Mouse (Mus musculus) heart, postnatal 4 days (tissue): Measurements from ENCODE around the gene Col19a1. TPM values are rescaled to one million over a fixed set of nuclear protein-coding genes. Genes with fewer than 3 reads are reported as not detected.
"Not testable (repeated sequence)": the region's sequence is repeated elsewhere in the genome, so short reads cannot be mapped to it uniquely, and the experiment has no call there.

Experiments
- DNase-seq: peaks from one replicate; pipeline ENCODE4 v3.0.0; 2021
- total RNA-seq, 2 experiments: library from RNA; stranded (reverse); gene quantifications; 2 replicates each; pipeline ENCODE4 v1.2.3; 2021

The Col19a1 gene
- not detected for total RNA-seq

DNA sequence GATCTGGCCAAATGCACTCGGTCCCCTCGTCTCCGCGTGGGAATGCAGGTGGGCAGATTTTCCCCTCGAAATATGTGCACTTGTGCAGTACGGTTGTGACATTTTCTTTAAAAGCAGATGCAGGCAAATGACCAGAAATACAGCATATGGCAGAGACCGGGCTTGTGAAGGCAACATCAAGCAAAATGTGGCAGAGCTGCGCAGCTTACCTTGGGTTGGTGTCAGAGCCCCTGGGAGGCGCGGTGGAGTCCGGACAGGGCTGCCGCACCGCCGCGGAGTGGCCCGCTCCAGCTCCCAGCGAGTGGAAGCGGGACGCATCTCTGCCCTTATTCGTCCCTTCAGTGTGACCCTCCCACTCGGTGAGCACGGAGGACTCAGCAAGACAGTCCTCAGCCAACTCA lies at the start of gene Col19a1:
Col19a1 (minus strand) TSS at position 332 of the 401 bp plus-strand sequence.
- DNase-seq = peak; percentile 5

DNA sequence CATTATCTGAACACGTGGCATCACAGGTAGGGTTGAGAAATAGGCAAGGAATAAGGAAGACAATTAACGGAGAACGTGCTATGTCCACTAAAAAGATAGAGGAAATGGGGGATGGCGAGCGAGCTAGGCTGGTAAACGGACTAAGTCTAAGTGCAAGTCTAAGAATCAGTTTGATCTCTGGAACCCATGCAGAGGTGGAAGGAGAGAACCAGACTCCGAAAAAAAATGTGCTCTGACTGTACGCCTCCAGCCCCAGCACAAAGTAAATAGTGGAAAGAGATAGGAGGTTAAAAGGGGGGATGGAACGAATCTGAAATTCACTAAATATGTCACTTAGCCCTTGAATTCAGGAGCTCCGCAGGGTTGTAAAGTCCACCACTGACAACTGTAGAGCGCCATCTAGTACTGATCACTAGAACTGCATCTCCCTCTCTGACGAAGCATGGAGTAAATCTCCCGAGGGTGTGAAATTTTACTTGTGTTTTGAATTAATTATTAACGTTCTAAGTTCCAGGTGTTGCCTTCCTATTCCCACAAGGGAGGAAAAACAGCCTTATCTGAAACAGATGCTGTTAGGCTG lies 46.4 kb upstream of the Col19a1 start:
- DNase-seq = peak; percentile 20

DNA sequence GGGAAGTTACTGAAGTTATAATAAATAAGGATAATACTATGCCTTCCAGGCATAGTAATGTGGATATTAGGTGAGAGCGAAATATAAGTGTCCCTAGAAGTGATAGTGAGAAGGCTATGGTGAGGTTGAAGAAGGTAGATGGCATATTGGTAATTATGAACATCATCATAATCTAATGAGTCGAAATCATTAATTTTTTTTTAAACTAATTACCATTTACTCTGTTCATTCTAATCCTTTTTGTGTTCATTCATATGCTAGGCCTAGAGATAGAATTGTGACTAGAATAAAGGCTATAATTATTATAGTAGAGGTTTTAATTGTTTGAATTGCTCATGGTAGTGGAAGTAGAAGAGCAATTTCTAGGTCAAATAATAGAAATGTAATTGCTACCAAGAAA lies 25.3 kb upstream of the Col19a1 start:
- not testable (repeated sequence) for DNase-seq

DNA sequence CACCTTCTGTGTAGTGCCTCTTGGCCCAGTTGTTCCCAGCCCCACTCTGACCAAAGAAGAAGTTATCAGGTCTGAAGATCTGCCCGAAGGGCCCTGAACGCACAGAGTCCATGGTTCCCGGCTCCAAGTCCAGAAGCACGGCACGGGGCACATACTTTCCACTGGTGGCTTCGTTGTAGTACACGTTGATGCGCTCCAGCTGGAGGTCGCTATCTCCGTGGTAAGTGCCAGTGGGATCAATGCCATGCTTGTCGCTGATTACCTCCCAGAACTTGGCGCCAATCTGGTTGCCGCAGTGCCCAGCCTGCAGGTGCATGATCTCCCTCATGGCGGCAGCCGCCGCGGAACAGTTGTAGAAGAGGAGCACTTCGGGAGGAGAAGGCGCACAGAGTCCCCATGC lies 7.8 kb upstream of the Col19a1 start:
- no peak for DNase-seq

DNA sequence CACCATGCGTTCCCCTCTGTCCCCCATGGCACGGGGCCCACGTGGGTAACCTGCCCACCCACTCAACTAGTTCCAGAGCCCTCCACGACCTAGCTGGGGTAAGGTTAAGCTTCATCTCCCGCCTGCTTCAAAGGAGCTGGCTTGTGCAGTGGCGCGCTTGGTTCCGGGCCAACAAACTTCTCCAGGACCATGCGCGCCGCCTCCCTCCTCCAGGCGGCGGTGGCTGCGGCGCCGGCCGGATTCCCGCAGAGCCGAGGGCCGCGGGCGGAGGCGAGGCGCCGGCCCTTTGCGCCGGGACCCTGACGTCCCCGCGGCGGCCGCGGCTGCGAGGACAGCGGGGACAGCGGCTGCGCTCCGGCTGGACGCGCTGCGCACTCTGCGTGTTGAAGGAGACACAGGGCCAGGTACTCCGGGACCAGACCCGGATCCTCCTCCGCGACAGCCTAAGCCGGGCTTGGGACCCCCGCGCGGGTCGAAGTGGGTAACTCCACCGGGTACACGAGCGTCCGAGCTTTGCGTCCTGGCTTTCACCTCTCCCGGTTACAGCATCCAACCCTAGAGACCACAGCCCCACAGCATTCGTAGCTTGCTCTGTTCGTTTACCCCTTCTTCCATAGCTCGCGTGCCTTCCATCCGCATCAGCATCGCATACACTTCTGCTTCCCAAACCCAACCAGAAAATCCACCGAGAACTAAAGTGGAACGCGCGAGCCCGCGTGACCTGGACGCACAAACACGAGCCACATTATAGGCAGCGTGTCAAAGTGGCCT lies 717 bp downstream of the Col19a1 start:
- DNase-seq = peak; percentile 58

DNA sequence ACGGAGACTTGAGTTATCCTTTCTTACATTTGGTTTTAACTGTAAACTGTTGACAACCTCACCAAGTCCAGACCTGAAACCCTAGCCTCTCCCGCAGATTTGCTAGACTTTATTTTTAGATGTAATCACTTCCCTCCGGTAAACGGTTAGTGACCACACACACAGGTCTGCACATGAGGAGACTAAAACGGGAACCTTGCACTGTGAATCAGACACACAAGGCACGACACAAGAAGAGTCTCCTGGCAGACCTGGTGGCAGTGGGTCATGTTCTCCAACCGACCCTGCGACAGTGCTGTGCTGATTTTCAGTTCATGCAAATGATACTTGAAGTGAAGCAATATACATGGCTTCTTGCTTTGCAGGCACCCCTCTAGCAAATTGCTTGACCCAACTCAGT lies 14.7 kb downstream of the Col19a1 start:
- DNase-seq = no peak

DNA sequence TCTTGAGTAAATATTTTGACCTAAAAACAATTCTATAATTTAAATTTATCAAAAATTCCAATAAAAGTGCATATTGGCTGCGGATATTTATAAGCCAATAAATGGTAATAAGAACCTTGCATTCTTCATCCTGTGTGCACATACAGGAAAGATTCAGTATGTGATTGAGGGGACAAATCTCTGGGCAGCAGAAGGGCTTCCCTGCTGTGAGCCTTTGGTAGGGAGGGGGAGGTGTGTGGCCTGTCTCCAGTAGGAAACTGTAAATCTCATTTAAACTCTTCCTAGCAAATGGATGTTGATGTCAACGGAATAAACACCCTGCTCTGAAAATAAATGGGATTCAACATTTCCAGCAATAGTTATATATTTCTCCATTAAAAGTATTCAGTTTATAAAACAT lies 23.2 kb downstream of the Col19a1 start:
- no peak for DNase-seq

DNA sequence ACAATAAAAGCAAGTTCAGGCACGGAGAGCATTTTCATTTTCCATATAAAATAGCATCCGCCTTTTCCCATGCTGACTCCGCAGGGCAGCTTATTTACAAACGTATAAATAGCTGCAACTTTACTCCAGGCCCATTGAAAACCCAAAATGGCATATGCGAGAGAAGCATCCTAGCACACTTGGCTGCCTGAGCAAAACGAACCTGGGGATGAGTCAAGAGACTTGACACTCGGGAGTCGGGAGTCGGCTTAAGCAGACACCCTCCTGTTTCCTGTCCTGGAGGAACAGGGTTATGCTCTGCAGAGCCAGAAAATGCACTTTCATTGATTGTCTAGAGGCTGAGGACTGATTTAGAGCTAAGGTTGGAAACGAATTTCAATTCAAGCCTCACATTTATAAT lies 29.3 kb downstream of the Col19a1 start:
- no peak for DNase-seq

DNA sequence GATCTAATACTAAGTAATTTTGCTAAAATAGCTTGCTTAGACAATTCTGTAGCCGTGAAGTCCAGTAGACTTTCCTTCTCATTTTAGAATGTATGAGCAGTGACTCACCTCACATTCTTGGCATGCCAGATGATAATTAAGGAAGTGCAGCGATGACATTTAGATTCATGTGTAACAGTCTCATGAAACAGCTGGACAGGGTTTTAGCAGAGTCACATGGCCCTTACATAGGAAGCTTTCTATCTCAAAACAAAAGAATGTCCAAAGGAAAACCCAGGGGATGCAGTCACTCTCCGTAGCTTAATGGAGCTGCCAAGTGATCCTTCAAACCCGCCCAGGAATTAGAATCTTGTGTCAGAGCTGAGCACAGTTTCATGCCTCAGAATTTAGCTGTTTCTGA lies 33.8 kb downstream of the Col19a1 start:
- DNase-seq = peak; percentile 10

DNA sequence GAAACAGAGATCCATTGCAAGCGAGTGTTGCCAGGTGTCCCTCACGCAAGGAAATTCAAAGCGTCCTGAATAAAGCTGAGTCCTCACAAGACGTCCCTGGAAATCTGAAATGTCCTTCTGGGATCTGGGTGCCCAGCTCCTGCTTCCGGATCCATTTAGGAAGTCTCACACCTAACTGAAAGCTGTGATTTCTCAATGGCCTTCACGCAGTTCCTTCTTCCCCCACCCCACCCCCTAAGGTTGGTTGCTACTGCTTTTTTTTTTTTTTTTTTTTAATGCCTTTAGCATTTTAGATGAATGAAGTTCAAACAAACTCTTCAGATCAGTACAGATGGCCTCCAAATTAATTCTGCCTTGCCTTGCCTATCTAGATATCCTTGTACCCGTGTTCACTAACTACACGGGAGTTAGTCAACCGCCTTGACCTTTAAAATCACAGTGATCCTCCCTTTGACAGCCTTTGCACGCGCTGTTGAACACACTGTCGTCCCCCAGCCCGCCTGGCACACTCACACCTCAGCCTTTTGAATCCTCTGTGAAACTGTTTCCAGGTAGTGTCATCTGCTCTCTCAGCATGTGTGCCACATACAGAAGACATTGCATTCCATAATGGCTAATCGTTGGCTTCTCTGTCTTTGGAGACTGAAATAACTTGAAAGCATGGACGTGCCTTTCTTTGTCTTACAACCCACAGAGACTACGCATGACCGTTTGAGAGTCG lies 36.6 kb downstream of the Col19a1 start:
- no peak for DNase-seq

DNA sequence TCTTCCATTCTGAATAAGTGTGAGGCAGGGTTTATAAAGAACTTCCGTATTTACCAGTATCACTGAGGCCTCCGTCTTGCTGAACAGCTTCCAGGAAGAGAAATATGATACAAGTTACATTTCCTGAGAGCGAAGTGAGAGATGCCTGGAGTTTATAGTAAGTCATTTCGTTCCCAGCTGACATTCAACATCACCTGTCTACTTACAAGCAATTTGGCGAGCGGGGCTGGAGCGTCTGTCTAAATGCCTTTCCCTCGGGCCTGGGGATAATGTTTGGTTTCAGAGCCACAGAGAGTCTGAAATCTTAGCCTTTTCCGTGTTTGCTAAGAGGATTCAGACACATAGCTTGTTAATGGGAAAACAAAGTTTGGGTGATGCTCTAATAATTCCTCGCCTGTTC lies 37.2 kb downstream of the Col19a1 start:
- DNase-seq = no peak

DNA sequence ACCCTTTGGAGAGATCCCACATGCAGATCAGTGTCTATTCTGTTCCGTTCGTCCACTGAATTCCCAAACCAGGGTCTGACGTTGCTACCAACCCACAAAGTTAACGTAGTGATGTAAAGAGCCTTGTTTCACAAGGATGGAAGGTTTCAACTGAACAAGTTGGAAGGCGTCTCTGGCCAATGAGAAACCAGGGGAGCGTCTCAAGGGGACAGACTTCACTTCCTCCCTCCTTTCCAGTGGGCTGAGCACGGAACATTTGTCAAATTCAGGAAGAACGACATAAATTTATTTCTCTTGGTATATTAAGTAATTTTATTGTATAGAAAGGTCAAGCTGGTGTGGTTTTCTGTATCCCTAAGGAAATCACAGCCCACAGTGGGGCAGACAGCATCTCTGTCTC lies 38.2 kb downstream of the Col19a1 start:
- no peak for DNase-seq

DNA sequence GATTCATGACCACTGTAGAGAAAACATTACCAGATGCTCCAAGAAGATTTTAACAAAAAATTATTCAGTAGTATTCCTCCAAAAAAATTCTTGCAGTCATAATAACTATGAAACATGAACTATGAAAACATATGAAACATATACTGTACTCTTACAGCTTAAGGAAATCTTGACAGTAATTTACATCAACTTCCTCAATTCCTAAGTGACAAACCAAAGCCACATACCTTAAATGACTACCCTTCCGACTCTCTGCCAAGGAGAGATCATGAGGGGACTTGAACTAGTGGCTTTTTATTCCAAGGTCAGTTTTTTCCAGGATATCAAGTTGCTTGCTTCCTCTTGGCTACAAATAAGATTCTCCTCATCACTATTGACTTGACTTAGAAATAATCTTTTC lies 39.7 kb downstream of the Col19a1 start:
- no peak for DNase-seq

DNA sequence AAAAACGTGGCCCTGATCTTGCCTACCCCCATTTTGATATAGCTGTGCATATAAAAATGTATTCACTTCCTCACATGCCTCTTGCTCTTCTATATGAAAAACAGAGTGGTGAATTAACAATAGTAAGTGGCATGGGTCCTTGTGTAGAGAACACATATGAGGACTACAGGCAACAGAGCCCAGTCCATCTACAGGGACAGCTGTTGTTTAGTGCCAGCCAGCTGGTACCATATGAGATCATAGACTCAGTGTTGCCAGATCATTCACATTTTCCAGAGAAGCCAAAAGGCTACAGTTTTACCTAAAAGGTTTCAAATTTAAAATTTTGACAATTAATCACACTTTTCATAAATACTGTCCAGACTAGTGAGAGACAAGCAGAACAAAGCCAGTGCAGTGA lies 47.4 kb downstream of the Col19a1 start:
- no peak for DNase-seq

DNA sequence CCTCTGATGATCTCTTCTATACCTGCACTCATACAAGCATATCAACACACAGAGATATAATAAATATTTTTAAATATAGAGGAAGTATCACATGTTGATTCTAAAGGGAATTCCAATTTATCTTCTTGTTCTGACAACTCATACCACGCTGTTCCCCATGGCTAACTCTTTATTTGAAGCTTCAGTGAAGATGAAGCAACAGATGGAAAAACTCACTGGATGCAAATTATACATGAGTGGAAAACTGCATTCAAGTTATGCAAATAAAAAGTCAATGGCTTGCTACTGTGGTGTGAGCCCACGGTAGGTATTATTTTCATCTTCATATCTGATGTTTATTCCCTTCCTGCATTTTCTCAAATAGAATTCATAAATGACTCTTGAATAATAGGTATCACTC lies 60.1 kb downstream of the Col19a1 start:
- DNase-seq = no peak

DNA sequence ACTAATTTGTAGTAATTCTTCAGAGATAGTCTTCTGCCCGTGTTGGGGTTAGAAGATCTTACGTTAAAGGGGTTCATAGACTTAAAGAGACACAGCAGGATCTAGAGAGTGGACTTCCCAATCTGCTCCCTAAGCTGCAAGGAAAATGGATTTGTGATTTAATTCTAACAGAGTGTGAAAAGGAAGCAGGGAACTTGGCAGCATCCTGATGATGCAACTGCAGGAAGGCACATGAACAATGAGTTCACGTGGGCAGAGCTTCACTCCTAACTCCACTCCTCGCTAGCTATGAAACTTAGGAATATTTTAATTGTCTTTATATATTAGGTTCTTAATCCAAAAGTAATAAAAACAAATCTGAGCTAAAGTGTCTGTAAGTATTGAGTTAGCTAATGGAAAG lies 69.8 kb downstream of the Col19a1 start:
- no peak for DNase-seq

DNA sequence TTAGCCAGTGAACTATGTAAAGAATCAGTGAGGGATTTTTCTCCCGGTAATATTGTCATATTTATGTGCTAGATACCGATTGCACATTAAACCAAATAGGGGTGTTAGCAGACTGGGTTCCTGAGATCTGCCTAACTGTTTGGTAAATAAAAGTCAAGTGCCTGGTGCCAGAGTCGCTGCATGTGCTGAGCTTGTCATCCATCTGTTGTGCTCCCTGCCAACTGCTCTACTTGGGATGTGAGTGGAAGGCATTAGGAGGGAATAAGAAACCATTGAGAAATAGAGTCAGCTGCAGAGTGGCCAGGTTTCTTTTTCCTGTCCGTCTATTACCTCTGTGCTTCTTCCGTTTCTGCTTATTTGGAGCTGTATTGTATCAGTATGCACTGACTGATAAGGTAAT lies 71.9 kb downstream of the Col19a1 start:
- no peak for DNase-seq

DNA sequence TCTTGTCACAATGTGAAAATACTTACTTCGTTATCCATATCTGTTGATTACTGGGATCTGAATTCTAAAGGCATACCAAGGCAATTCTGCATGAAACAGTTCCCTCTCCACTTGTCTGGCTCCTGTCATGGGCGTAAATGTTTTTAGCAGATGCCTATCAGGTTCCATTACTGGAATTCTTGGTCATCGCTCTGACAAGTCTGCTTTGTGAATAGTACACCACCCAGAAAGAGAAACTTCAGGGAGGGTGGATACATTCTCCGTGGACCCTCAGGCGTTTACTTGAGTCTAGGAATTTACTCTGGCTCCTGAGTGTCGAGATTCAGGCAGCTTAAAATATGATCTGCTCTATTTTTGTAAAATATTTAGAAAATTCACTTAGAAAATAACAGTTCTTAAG lies 75.7 kb downstream of the Col19a1 start:
- no peak for DNase-seq

DNA sequence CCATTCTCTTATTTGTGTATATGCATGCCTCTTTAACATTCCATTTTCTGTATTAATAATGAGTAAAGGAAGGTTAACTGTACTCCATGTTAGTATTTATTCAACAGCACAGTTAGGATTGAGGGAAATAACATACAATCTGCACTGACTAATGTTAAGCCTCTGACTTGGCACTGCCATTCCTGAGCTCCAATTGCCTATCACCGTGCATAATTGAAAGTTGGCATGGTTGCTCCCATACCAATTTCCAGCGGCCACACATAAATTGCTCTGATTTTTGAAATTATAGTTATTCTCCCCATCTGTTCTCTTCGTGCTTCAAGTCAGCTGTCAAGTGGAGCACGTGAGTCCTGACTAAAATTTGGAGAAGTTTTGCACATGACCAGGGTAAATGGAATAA lies 91.9 kb downstream of the Col19a1 start:
- no peak for DNase-seq

DNA sequence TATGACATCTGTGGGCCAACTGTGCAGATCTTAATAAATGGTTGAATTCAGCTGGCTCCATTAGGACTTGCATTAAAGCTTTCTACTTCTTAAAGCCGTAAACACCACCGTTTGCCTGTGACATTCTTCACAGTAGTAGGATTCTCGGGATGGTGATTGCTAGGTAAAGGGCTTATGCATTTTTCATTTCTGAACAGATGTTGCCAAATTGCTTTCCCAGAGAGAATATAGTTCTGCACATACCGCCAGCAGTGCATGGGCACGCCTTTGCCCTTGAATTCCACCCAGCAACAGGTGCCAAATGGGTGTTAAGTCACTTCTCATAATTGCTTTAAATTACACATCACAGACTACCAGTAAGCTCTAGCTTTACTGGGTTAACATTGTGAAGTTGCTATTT lies 103.1 kb downstream of the Col19a1 start:
- DNase-seq = no peak

DNA sequence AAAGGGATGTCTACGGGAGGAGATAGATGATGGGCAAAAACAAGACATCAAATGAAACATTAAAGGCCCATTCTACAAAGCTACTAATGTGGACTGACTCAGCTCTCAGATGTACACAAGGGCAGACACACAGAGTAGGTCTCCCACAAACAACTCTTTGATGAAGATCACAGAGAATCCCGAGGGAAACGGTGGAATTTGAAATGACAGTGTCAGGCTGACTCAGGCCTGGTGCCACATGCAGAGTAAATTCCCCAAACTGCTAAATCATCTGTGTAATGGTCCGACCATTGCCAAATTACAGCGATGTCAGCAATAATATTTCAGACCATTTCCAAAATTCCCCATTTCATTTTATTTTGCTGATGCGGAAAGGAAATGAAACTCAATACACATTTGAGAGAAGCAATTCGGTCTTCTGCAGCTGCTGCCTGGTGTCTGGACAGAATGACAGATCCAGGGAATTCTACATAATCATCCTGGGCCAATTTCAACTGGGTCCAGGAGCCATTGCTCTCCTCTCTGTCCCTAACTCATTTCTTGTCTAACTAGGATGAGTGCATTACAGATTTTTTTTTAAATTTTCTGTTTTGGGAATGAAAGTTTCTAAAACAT lies 116.1 kb downstream of the Col19a1 start:
- DNase-seq = no peak

DNA sequence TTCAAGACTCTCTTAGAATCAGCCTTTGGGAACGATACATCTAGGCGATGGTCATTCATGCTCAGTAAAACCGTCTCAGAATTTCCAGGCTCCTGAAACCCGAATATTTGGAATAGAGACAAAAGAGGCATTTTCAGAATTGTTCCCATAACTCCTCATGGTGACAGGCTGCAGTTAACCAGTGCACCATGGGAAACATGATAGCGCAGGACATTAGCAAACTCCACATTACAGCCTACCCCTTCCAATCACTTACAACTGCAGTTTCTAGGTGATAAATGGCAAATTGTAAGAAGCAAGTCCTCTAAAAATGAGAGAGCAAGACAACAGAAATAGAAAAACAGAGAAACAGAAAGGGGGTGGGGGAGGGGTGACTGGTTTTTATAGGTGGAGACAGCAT lies 116.6 kb downstream of the Col19a1 start:
- DNase-seq = no peak

DNA sequence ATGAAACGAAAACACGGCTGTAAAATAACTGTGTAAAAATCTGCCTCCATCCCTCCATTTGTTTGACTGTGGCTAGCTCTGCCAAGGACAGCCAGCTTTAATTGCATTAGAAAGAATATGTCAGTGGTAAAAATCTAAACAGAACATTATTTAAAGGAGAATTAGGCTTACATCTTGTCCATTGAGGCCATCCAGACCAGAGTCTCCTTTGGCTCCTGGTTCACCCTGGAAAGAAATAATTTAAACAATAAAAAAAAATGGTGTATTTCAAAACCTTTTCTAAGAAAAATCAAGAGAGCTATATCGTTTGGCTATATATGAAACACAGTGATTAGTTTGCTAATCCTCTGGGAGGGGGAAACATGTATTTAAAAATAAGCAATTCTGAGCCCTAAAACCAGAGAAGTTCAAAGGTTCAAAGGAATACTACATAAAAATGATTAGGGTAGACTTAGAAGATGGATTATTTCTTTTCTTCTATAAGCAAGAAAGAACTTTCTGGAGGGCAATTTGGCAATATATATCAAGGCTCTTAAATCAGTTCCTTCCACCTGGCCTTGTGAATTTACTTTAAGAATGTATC lies 125.9 kb downstream of the Col19a1 start:
- DNase-seq = no peak
